Mouse (Mus musculus) olfactory bulb, adult 2 months (tissue): ENCODE measurements around the gene Tigit. TPM values are rescaled to one million over a fixed set of nuclear protein-coding genes. Genes with fewer than 3 reads are reported as not detected.

Experiments used
- H3K27ac ChIP-seq: fragments of 200-500 bp; 2 replicates; pipeline ENCODE4 v1.5.1; 2012; ENCODE audit warnings: low read depth, low read length; ENCODE audit not compliant: insufficient read depth
- H3K4me1 ChIP-seq: fragments of 200-500 bp; 2 replicates; pipeline ENCODE4 v1.6.1; 2012; ENCODE audit warnings: low read length; ENCODE audit not compliant: control insufficient read depth, insufficient read depth
- H3K4me3 ChIP-seq: fragments of 200-500 bp; 2 replicates; pipeline ENCODE4 v1.5.1; 2012; ENCODE audit warnings: mild to moderate bottlenecking, low read depth, low read length, moderate library complexity; ENCODE audit not compliant: insufficient read depth
- CTCF ChIP-seq: fragments of 200-500 bp; IDR thresholded peaks from 2 replicates; pipeline ENCODE4 v1.5.1; 2012; ENCODE audit warnings: low read depth, mild to moderate bottlenecking, low read length, moderate library complexity; ENCODE audit not compliant: insufficient read depth
- POLR2A ChIP-seq: fragments of 200-500 bp; IDR thresholded peaks from 2 replicates; pipeline ENCODE4 v1.6.1; 2012; ENCODE audit warnings: mild to moderate bottlenecking, low read depth, low read length, moderate library complexity; ENCODE audit not compliant: insufficient read depth
- WGBS: fragments of 180-500 bp; shearing (Covaris S2); methylation state at CpG from one replicate; pipeline ENCODE4 v1.1.7; 2018; 5-methylcytosine and 5-hydroxymethylcytosine counted together
- polyA plus RNA-seq: library from polyadenylated mRNA; stranded (reverse); fragments of >200 nt; gene quantifications from 2 replicates; pipeline ENCODE4 v1.2.4, GENCODE M21; 2012; ENCODE audit warnings: low replicate concordance; ENCODE audit not compliant: missing spikeins, insufficient read depth, insufficient read length

Tigit gene
- polyA plus RNA-seq, 1 experiment = not detected

DNA sequence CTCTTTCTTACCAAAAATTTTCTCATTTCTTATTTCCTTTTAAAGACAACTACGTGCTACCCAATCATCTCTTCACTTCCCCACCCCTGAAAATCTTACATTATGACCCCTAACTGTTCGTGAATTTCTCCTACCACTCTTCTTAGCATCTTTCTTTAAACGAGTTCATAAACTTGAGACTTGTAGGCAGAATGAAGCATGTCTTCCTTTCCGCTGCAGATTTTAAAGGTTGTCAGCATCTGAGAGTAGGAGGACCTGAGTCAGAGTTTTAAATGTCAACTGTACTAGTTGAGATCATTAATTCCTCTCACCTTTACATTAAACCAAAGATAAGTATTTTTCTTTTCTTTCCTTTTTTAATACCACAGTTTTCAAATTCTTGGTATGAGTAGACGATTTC is 35.3 kb downstream of the Tigit start:
- 89% methylated on average over 5 of the region's 5 CpGs for WGBS
- TF ChIP-seq CTCF = no peak
- H3K4me1 ChIP-seq = no peaks in the 10 kb centered on the region
- H3K27ac ChIP-seq = no peak overlapping the region
- no peak overlapping the region for H3K4me3 ChIP-seq

DNA sequence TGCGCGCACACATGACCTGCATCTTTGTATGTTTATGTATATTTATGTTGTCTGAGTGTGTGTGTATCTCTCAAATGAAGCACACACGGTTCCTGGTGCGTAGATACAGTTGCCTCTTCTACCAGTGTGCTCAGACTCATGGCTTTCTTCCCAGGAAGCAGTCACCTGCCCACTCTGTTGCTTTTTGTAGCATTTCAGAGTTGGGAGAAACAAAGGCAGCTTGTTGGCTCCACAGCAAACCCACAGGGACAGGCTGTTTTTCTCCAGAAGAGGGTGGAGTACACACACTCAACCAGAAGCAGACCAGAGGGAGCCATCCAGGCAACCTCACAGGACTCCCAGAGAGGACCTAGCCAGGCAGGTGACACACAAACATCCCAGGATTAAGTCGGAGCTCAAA is 38.0 kb downstream of the Tigit start:
- 74% methylated on average over 5 of the region's 5 CpGs for WGBS
- no peak for TF ChIP-seq POLR2A
- no peak overlapping the region for H3K4me3 ChIP-seq
- H3K27ac ChIP-seq = no peak overlapping the region
- H3K4me1 ChIP-seq = peaks cover 4% of the 10 kb centered on the region; the same call in 1 of the 2 replicates

DNA sequence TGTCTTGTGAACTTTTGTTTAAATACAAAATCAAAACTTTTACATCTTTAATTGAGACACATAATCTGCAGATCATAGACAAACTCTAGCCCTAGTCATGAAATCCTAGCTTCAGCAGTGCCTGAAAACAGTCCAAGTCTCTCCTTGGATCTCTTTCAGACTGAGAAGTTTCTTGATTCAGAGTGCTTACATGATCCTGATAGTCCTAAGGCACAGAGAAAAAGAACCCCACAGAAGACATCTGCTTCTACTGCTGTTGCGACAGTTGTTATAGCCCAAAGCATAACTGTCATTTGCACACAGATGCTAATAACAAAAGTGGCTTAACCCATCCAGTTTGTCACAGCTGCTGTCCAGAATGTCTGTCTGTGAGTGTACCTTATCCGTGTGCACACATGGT is 38.7 kb downstream of the Tigit start:
- Histone ChIP-seq H3K4me3 (no peak overlapping the region), H3K4me1 (peaks cover 6% of the 10 kb centered on the region; the same call in 1 of the 2 replicates), H3K27ac (no peak overlapping the region)
- TF ChIP-seq POLR2A = no peak
- no peak for TF ChIP-seq CTCF
- 69% methylated on average over 2 of the region's 2 CpGs for WGBS

DNA sequence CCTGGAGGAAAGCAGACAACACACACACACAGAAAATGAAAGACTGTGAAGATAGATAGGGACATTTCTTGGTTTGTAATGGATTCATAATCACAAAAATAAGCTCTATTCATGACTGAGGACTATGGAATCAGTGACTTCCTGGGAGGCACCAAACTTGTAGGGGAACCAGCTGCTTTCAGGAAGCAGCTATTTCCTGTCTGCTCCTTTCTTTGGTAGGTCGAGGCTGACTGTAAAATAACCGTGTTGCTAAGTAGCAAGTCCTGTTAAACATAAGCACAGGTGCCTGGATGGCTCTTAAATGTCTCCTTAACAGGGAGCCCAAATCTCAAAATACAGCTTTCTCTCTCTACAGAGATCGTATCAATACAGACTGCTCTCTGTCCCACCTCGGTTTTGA is 39.1 kb downstream of the Tigit start:
- no peak overlapping the region for H3K4me3 ChIP-seq
- no peak for TF ChIP-seq CTCF
- no peak for TF ChIP-seq POLR2A
- H3K27ac ChIP-seq = no peak overlapping the region
- peaks cover 6% of the 10 kb centered on the region; the same call in 1 of the 2 replicates for H3K4me1 ChIP-seq
- WGBS = 62% methylated on average over 4 of the region's 4 CpGs

DNA sequence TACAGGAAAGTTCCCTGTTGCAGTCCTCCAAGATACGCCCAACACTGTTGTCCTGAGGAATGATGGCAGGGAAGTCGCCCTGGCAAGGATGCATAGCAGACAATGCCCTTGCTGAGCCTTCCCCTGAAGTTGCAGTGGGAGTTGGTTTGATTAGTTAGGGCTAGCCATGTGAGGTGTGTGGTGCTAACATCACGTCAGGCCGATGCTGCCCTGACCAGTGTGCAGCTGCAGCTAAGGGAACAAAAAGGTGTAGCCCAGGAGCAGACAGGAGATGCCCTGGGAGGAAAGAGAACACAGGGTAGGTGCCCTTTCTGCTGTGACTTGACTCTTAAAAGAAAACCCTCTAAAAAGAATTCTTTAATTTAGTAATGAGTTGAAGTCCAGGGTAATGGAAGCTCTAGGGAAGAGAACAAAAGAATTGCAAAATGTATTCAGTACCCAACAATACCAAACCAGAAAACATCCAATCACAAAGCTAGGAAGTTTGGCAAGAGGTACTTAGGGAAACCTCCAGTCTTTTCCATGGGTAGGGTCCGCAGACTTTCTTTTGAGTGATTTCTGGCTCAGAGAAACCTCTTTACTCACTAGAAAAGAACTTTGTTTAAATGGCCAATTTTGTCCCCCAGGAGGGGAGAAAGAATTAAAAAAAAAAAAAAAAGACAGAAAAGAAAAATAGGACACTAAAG is 40.5 kb downstream of the Tigit start:
- TF ChIP-seq POLR2A = no peak
- Histone ChIP-seq H3K4me1 (peaks cover 6% of the 10 kb centered on the region; the same call in 1 of the 2 replicates), H3K27ac (peak overlapping the region; percentile 77; the same call in 1 of the 2 replicates), H3K4me3 (no peak overlapping the region)
- WGBS = 66% methylated on average over 5 of the region's 5 CpGs

DNA sequence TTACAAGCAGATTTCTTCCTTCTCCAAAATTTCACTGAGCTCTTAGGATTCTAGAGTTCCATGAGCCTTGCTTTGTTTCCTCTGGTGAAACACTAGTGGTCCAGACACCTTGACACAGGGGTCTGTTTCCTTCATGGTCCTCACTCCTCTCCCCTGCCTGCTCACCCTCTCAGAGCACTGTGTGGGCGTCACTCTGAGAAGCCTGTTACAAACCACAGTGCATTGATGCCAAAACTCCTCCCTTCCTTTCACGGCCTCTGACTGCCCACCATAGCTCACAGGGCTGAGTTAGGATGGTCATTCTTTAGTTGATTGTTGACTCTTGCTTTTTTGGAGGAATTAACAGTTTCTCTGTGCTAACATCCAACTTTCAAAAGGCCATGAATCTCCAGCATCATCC is 43.6 kb downstream of the Tigit start:
- Histone ChIP-seq H3K4me3 (no peak overlapping the region), H3K4me1 (peaks cover 6% of the 10 kb centered on the region; the same call in 1 of the 2 replicates), H3K27ac (no peak overlapping the region)
- WGBS = 43% methylated on average over 2 of the region's 2 CpGs
- no peak for TF ChIP-seq POLR2A
- no peak for TF ChIP-seq CTCF

DNA sequence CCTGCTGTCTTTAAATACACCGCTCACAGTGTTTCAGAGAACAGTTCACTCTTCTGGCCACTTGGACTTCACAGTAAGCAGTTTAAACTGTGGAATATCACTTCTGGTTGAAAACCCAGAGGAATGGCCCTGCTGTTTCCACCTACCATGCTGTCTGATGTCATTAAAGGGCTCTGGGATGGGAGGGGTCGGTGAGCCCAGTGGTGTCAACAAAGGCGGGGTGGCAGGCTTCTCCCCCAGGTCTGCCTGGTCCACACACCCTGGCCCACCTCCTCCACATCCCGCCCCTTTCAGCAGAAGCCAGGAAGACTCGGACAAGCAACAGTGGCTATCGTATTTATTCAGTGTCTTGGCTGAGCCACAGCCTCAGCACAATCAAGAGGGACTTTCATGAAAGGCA is 44.7 kb downstream of the Tigit start:
- Histone ChIP-seq H3K4me1 (peaks cover 6% of the 10 kb centered on the region; the same call in 1 of the 2 replicates), H3K4me3 (no peak overlapping the region), H3K27ac (no peak overlapping the region)
- WGBS = 53% methylated on average over 6 of the region's 6 CpGs
- TF ChIP-seq CTCF (no peak), POLR2A (no peak)

DNA sequence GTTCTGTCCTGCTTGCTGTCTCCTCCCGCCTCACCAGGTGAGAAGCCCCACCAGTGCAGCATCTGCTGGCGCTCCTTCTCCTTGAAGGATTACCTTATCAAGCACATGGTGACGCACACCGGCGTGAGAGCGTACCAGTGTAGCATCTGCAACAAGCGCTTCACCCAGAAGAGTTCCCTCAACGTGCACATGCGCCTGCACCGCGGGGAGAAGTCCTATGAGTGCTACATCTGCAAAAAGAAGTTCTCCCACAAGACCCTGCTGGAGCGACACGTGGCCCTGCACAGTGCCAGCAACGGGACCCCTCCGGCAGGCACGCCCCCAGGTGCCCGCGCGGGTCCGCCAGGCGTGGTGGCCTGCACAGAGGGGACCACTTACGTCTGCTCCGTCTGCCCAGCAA is 45.7 kb downstream of the Tigit start:
- Histone ChIP-seq H3K4me1 (peaks cover 5% of the 10 kb centered on the region; the same call in 1 of the 2 replicates), H3K4me3 (no peak overlapping the region), H3K27ac (no peak overlapping the region)
- TF ChIP-seq POLR2A (no peak), CTCF (no peak)
- 92% methylated on average over 23 of the region's 23 CpGs for WGBS

DNA sequence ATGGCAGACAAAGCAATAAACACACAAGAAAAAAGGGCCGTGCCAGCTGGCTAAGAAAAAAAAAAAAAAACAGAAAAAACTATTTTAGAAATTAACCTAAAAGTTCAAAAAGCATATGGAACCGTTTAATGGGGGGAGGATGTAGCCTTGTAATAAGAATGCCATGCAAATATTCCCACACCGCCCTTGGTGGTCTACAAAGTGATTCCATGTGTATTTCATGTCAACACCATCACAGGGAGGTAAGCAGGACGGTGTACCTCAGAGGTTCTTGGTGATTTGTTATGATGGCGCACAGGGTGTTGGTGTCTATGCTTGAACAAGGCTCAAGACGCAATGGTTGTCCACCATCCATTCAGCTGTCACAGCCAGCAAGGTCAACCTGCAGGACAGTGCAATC is 46.6 kb downstream of the Tigit start:
- Histone ChIP-seq H3K27ac (no peak overlapping the region), H3K4me3 (no peak overlapping the region), H3K4me1 (peaks cover 3% of the 10 kb centered on the region; the same call in 1 of the 2 replicates)
- WGBS = 93% methylated on average over 6 of the region's 6 CpGs
- TF ChIP-seq CTCF (no peak), POLR2A (no peak)

DNA sequence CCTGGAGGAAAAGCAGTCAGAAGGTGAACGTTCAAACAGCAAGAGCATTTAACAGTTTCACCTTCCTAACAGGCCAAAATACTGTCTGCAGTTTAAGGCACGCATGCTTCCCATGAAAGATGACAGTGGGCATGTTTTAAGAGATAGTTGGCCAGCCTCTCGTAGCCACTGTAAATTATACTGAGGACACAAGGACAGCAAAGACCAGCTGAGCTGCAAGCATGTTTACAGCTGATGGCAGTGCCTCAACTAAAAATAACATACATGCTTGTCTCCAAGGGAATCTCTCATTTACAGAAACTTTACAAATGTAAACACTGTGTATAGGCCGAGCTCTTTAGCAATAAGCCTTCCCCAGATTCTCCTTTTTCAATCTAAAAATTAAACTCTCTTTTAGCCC is 47.6 kb downstream of the Tigit start:
- Histone ChIP-seq H3K27ac (no peak overlapping the region), H3K4me3 (no peak overlapping the region), H3K4me1 (peaks cover 3% of the 10 kb centered on the region; the same call in 1 of the 2 replicates)
- 74% methylated on average over 4 of the region's 4 CpGs for WGBS
- no peak for TF ChIP-seq POLR2A
